Mouse (Mus musculus) erythroblast, embryonic 14.5 days (primary cell): Measurements from ENCODE around the gene Slc4a11. TPM values are rescaled to one million over a fixed set of nuclear protein-coding genes. Genes with fewer than 3 reads are reported as not detected.
A peak's percentile ranks its signal among the peaks of the same experiment; 100 is the strongest.

Experiments
- H3K27me3 ChIP-seq: 2 replicates; pipeline ENCODE4 v1.6.1; 2012; ENCODE audit warnings: inconsistent platforms; ENCODE audit not compliant: control insufficient read depth
- H3K36me3 ChIP-seq: 2 replicates; pipeline ENCODE4 v1.6.1; 2012; ENCODE audit warnings: mild to moderate bottlenecking, inconsistent platforms; ENCODE audit not compliant: control insufficient read depth
- H3K4me1 ChIP-seq: 2 replicates; pipeline ENCODE4 v1.6.1; 2012; ENCODE audit warnings: inconsistent platforms; ENCODE audit not compliant: control insufficient read depth
- H3K4me3 ChIP-seq: replicated peaks from 2 replicates; pipeline ENCODE3; 2012; ENCODE audit warnings: moderate library complexity, mild to moderate bottlenecking, inconsistent platforms
- H3K9me3 ChIP-seq: 2 replicates; pipeline ENCODE4 v1.6.1; 2012; ENCODE audit warnings: low read length, inconsistent platforms, mixed read lengths; ENCODE audit not compliant: control insufficient read depth
- GATA1 ChIP-seq: IDR thresholded peaks from 2 replicates; pipeline ENCODE4 v1.6.1; 2012; ENCODE audit warnings: low read length, inconsistent platforms, mixed read lengths
- TAL1 ChIP-seq: IDR thresholded peaks from 3 replicates; pipeline ENCODE4 v1.6.1; 2012; ENCODE audit warnings: low read length, inconsistent platforms, mixed read lengths
- polyA plus RNA-seq: library from polyadenylated mRNA; stranded (reverse); fragments of >175 nt; gene quantifications from 2 replicates; pipeline ENCODE4 v1.2.3, GENCODE M21; 2012

The Slc4a11 gene
- polyA plus RNA-seq, 1 experiment = not detected

- H3K4me3 ChIP-seq = peak within 1 kb of the TSS; percentile 73
- peaks cover 43% of the 10 kb centered on the region for H3K27me3 ChIP-seq
- TF ChIP-seq GATA1 (no peak), TAL1 (no peak)
- no peaks in the 10 kb centered on the region for H3K9me3 ChIP-seq
- peaks cover 17% of the 10 kb centered on the region for H3K4me1 ChIP-seq
- peaks cover 5% of the 10 kb centered on the region for H3K36me3 ChIP-seq
Measured at GRCm38 (mm10) chr2:130642684-130643369, 54.5 kb downstream of the Slc4a11 start, which contains the start of gene Lzts3. Gene Lzts3, minus strand, starts transcription at chr2:130642803.

GRCm38 (mm10) chr2:130642197-130642660 is 55.1 kb downstream of the Slc4a11 start:
- peak overlapping the region; percentile 73 for H3K4me3 ChIP-seq
- no peak for TF ChIP-seq GATA1
- no peak for TF ChIP-seq TAL1
- H3K9me3 ChIP-seq = no peaks in the 10 kb centered on the region
- peaks cover 49% of the 10 kb centered on the region for H3K27me3 ChIP-seq
- H3K36me3 ChIP-seq = peaks cover 5% of the 10 kb centered on the region
- peaks cover 17% of the 10 kb centered on the region for H3K4me1 ChIP-seq

GRCm38 (mm10) chr2:130641351-130642025 is 55.8 kb downstream of the Slc4a11 start:
- Histone ChIP-seq H3K27me3 (peaks cover 56% of the 10 kb centered on the region), H3K9me3 (no peaks in the 10 kb centered on the region), H3K36me3 (no peaks in the 10 kb centered on the region), H3K4me1 (peaks cover 17% of the 10 kb centered on the region), H3K4me3 (no peak overlapping the region)
- TF ChIP-seq TAL1 (no peak), GATA1 (no peak)

GRCm38 (mm10) chr2:130639276-130639675 is 58.0 kb downstream of the Slc4a11 start:
- Histone ChIP-seq H3K4me3 (no peak overlapping the region), H3K27me3 (peaks cover 78% of the 10 kb centered on the region), H3K9me3 (peaks cover 13% of the 10 kb centered on the region; the same call in 1 of the 2 replicates), H3K4me1 (peaks cover 37% of the 10 kb centered on the region), H3K36me3 (peaks cover 2% of the 10 kb centered on the region)
- TF ChIP-seq TAL1 = no peak; the same call in 2 of the 3 replicates
- TF ChIP-seq GATA1 = no peak

GRCm38 (mm10) chr2:130638101-130638611 is 59.2 kb downstream of the Slc4a11 start:
- Histone ChIP-seq H3K4me3 (no peak overlapping the region), H3K36me3 (peaks cover 2% of the 10 kb centered on the region), H3K9me3 (peaks cover 16% of the 10 kb centered on the region; the same call in 1 of the 2 replicates), H3K4me1 (peaks cover 37% of the 10 kb centered on the region), H3K27me3 (peaks cover 90% of the 10 kb centered on the region)
- TF ChIP-seq GATA1 = no peak
- no peak for TF ChIP-seq TAL1

GRCm38 (mm10) chr2:130635847-130636246 is 61.5 kb downstream of the Slc4a11 start:
- peaks cover 24% of the 10 kb centered on the region for H3K4me1 ChIP-seq
- peaks cover 89% of the 10 kb centered on the region for H3K27me3 ChIP-seq
- no peak overlapping the region for H3K4me3 ChIP-seq
- H3K36me3 ChIP-seq = peaks cover 2% of the 10 kb centered on the region
- H3K9me3 ChIP-seq = peaks cover 16% of the 10 kb centered on the region; the same call in 1 of the 2 replicates
- TF ChIP-seq TAL1 = no peak
- TF ChIP-seq GATA1 = no peak

GRCm38 (mm10) chr2:130634739-130635411 is 62.4 kb downstream of the Slc4a11 start:
- no peak for TF ChIP-seq TAL1
- TF ChIP-seq GATA1 = no peak
- Histone ChIP-seq H3K27me3 (peaks cover 80% of the 10 kb centered on the region), H3K36me3 (peaks cover 2% of the 10 kb centered on the region), H3K9me3 (peaks cover 16% of the 10 kb centered on the region; the same call in 1 of the 2 replicates), H3K4me3 (peak overlapping the region; percentile 12), H3K4me1 (peaks cover 26% of the 10 kb centered on the region)

Other genes starting within 250 kb of the Slc4a11 start
- gene Ptpra, start 247.2 kb downstream of the Slc4a11 start, polyA plus RNA-seq = 1.2 and 1.9 TPM in 2 replicates
- gene Mrps26, start 133.8 kb downstream of the Slc4a11 start, polyA plus RNA-seq = 7.2 and 8.8 TPM in 2 replicates
- not detected in 2 replicates for gene Oxt, start 121.3 kb downstream of the Slc4a11 start, polyA plus RNA-seq
- gene Avp, start 115.0 kb downstream of the Slc4a11 start, polyA plus RNA-seq = not detected in 2 replicates
- 0.02 and 0.03 TPM in 2 replicates for gene Fastkd5, start 67.5 kb downstream of the Slc4a11 start, polyA plus RNA-seq
- 0.13 and 0.17 TPM in 2 replicates for gene Ubox5, start 67.5 kb downstream of the Slc4a11 start, polyA plus RNA-seq
- 0.34 and 0.38 TPM in 2 replicates for gene Lzts3, start 54.7 kb downstream of the Slc4a11 start, polyA plus RNA-seq
- gene Ddrgk1, start 32.9 kb downstream of the Slc4a11 start, polyA plus RNA-seq = 19.7 and 20.4 TPM in 2 replicates
- gene Itpa, start 29.9 kb downstream of the Slc4a11 start, polyA plus RNA-seq = 0.41 and 1.0 TPM in 2 replicates
- gene 4930402H24Rik, start 208.9 kb upstream of the Slc4a11 start, polyA plus RNA-seq = 0.11 and 0.34 TPM in 2 replicates
- gene Atrn, start 209.0 kb upstream of the Slc4a11 start, polyA plus RNA-seq = 0.09 and 0.11 TPM in 2 replicates